Mouse (Mus musculus): Measurements from ENCODE around the gene Ccdc194. TPM values are rescaled to one million over a fixed set of nuclear protein-coding genes. Genes with fewer than 3 reads are reported as not detected.
"Not testable (repeated sequence)": the region's sequence is repeated elsewhere in the genome, so short reads cannot be mapped to it uniquely, and the experiment has no call there.

Ccdc194 gene
- total RNA-seq, 2 experiments from 2014 or later, result 0.12 TPM; not detected in 1

- intact Hi-C loops (cut with DNase I), result not testable (repeated sequence)
- peak; percentile 68 to 83 for DNase-seq
These were observed 6.3 kb downstream of the Ccdc194 start for GRCm38 (mm10) chr8:71519037-71519825.

- intact Hi-C loops (cut with DNase I), result no loop called here
- DNase-seq, result no peak
These were observed 8.7 kb downstream of the Ccdc194 start for GRCm38 (mm10) chr8:71516786-71517185.

GRCm38 (mm10) chr8:71515043-71515442, 10.5 kb downstream of the Ccdc194 start:
- intact Hi-C loops (cut with DNase I), result no loop called here
- DNase-seq, result no peak

GRCm38 (mm10) chr8:71513018-71513754, 12.3 kb downstream of the Ccdc194 start:
- DNase-seq, result no peak
- intact Hi-C loops (cut with DNase I), result no loop called here

- intact Hi-C loops (cut with DNase I), result no loop called here
- no peak for DNase-seq
These were observed 13.9 kb downstream of the Ccdc194 start, which contains the start of gene Plvap for GRCm38 (mm10) chr8:71511644-71512043. Gene Plvap, minus strand, starts transcription at chr8:71511752.

GRCm38 (mm10) chr8:71509316-71509715, 16.2 kb downstream of the Ccdc194 start:
- intact Hi-C loops (cut with DNase I), result no loop called here
- no peak for DNase-seq

- intact Hi-C loops (cut with DNase I), result no loop called here
- DNase-seq, result peak; percentile 85 to 86
These were observed 17.9 kb downstream of the Ccdc194 start for GRCm38 (mm10) chr8:71507589-71508104.

- intact Hi-C loops (cut with DNase I), result no loop called here
- DNase-seq, result peak; percentile 58 to 61
These were observed 19.5 kb downstream of the Ccdc194 start for GRCm38 (mm10) chr8:71505979-71506378.

GRCm38 (mm10) chr8:71505326-71505725, 20.2 kb downstream of the Ccdc194 start:
- intact Hi-C loops (cut with DNase I), result no loop called here
- no peak for DNase-seq

GRCm38 (mm10) chr8:71504349-71504748, 21.2 kb downstream of the Ccdc194 start:
- intact Hi-C loops (cut with DNase I), result no loop called here
- no peak for DNase-seq

GRCm38 (mm10) chr8:71498816-71499690, 26.5 kb downstream of the Ccdc194 start:
- DNase-seq, result peak in 1 of 2 experiments; percentile 35
- intact Hi-C loops (cut with DNase I), result no loop called here

- peak; percentile 45 to 49 for DNase-seq
- intact Hi-C loops (cut with DNase I), result no loop called here
These were observed 27.5 kb downstream of the Ccdc194 start for GRCm38 (mm10) chr8:71497881-71498501.

GRCm38 (mm10) chr8:71497077-71497645, 28.4 kb downstream of the Ccdc194 start:
- intact Hi-C loops (cut with DNase I), result no loop called here
- no peak for DNase-seq

- intact Hi-C loops (cut with DNase I), result no loop called here
- peak; percentile 95 to 97 for DNase-seq
These were observed 29.0 kb downstream of the Ccdc194 start for GRCm38 (mm10) chr8:71496481-71496880.

GRCm38 (mm10) chr8:71495811-71496210, 29.7 kb downstream of the Ccdc194 start:
- DNase-seq, result peak in 1 of 2 experiments; percentile 38
- intact Hi-C loops (cut with DNase I), result loop anchor here (1.0 kb wide), 1 partner anchor 25 kb away; no protein-coding TSS in a partner anchor

GRCm38 (mm10) chr8:71495039-71495438, 30.5 kb downstream of the Ccdc194 start:
- peak; percentile 90 to 92 for DNase-seq

GRCm38 (mm10) chr8:71488454-71488853, 37.1 kb downstream of the Ccdc194 start:
- peak; percentile 88 to 91 for DNase-seq
- intact Hi-C loops (cut with DNase I), result loop anchor here (10.0 kb wide), 1 partner anchor 594 kb away; the partner anchor contains the start of genes Rpl18a and Slc5a5

More at GRCm38 (mm10) chr8:71495039-71495438, 30.5 kb downstream of the Ccdc194 start:
- intact Hi-C loops (cut with DNase I), result loop anchor here (1.0 kb wide), 1 partner anchor 26 kb away; no protein-coding TSS in a partner anchor

GRCm38 (mm10) chr8:71487691-71488445, 37.6 kb downstream of the Ccdc194 start, which contains the start of gene Gtpbp3:
Gene Gtpbp3, plus strand, starts transcription at chr8:71488103.
- DNase-seq, result peak; percentile 84 to 85
- intact Hi-C loops (cut with DNase I), result loop anchor here (10.0 kb wide), 1 partner anchor 593 kb away; the partner anchor contains the start of genes Rpl18a and Slc5a5

Measured in heart, postnatal 14 days (tissue).